Mouse (Mus musculus) right cerebral cortex, postnatal 10 days (tissue): Measurements from ENCODE around the gene Rhoh.

Experiments used
- DNase-seq, 2 experiments: peaks; one replicate each; pipeline ENCODE4 v3.0.0; 2021; ENCODE audit warnings: low spot score in 2 of 2

Gene Rhoh

GRCm38 (mm10) chr5:65929162-65929561, 68.1 kb downstream of the Rhoh start:
- no peak for DNase-seq

GRCm38 (mm10) chr5:65930171-65930570, 69.2 kb downstream of the Rhoh start:
- no peak for DNase-seq

GRCm38 (mm10) chr5:65933258-65933657, 72.2 kb downstream of the Rhoh start:
- no peak for DNase-seq

DNA sequence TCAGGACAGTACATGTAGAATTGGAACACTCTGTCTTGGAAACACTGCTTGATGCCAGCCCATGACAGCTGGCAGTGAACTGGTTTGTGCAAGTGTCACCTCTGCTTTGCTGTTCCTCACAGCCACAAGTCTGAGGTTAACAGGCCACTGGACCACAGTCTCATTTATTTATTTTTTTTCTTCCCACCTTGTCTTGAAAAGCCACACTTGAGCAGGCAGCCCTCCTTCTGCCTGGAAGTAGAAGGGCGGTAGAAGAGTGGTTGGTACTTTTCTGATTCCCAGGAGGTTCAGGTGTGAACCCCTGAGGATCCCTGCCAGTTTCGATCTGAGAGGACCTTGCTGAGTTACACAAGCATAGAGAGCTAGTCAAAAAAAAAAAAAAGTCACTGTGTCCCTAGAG, 72.8 kb downstream of the Rhoh start:
- no peak for DNase-seq

DNA sequence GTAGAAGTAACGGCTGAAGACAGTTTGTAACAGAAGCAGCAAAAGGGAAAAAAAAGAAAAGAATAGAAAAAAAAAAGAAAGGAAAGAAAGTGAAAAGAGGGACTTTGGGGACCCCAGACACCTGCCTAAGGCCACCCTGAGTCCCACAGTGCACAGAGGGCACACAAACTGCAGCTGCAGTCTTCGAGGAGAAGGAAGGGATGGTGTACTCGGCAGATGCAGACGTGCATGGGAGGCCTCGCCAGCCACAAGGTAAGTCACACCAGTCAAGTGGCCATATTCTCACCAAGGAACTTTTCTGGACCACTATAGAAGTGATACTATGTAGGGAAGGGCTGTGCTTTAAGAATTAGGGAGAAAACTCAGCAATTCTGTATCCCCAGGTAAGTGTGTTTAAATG, 73.8 kb downstream of the Rhoh start, which contains the start of gene Chrna9:
Gene Chrna9 (plus strand): TSS at position 139 of the 400 bp plus-strand sequence.
- no peak for DNase-seq

- peak in 1 of 2 experiments; percentile 6 for DNase-seq
Observed at GRCm38 (mm10) chr5:65937011-65937726, 76.2 kb downstream of the Rhoh start.

GRCm38 (mm10) chr5:65937998-65938715, 77.1 kb downstream of the Rhoh start:
- DNase-seq = peak; percentile 76 to 86

- DNase-seq = no peak
Observed at GRCm38 (mm10) chr5:65941145-65941544, 80.1 kb downstream of the Rhoh start.
